Mouse (Mus musculus) T-helper 1 cell (primary cell): Measurements from ENCODE around the gene Olfr304.

ENCODE experiments used
- in situ Hi-C: fragments of 300-600 bp; cut with MboI, MseI; formaldehyde crosslinking; loops from one replicate; pipeline ENCODE4 v1.15.1; 2025; ENCODE audit warnings: high pct_unique_total_duplicates

Gene Olfr304

DNA sequence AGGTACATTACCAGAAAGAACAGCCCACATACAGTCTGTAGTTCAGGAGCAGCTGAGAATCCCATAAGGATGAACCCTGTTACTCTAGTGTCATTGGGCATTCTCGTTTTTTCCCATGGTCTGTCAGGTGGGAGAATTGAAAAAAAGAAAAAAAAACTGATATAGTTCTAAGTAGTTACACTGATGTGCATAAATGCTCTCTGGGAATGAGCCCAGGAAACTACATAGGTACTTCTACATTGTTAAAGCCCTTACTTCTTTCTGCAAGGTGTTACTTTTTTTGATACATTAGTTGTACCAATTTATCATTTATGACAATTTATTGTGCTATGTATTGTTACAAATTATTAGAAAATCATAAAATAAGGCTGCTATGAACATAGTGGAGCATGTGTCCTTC is at the start of gene Olfr304:
Gene Olfr304 (minus strand): TSS at position 101 of the 400 bp plus-strand sequence.
- in situ Hi-C loops = no loop called here

DNA sequence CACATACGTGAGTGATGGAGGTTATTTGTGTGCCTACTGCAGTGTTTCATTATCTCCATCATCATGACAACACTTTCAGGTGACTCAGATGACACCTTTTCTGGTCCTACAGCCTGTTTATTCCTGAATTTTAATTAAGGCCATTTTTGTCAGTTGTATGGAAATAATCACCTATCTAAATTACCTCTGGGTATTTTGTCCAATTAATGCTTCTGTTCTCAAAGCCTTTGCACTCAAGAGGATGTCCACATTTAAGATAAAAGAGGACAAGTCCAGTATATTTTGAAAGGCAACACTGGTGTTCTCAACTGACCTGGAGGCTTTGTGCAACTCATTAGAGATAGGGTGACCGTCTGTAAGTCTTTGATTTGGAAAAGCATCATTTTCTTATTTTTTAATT is 17.1 kb upstream of the Olfr304 start, which contains the start of gene Olfr301:
Gene Olfr301 (plus strand): TSS at position 301 of the 400 bp plus-strand sequence.
- in situ Hi-C loops = no loop called here

DNA sequence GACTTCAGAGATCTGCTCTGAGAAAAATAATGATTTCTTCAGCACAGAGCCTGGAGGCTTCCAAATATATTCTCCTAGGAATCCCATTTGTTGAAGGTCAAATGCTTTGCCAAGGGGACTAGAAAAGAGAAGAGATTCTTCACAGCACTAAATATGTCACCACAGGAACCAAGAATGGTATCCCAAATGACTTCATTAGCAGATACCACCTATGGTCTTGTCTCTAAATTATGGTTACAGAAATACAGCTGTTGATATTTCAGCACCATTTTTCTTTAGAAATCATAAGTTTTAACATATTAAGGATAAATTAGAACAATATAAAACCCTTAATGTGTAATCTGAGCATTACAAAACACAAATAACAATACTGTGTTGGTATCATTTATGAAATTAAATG is 11.2 kb upstream of the Olfr304 start, which contains the start of gene Olfr303:
Gene Olfr303 (minus strand): TSS at position 101 of the 400 bp plus-strand sequence.
- in situ Hi-C loops = no loop called here

DNA sequence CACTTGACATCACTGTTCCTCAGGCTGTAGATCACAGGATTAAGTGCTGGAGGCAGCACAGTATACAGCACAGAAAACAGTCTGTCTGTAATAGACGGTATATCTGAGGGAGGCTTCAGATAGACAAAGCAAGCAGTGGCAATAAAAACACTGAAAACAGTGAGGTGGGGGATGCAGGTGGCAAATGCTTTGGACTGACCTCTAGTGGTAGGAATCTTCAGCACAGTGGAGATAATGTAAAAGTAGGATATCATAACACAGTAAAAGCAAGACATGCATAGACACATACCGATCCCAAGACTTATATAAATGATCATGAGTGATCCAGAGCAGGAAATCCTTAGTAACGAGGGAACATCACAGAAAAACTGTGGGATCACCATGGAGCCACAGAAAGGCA is 689 bp downstream of the Olfr304 start:
- in situ Hi-C loops = no loop called here

DNA sequence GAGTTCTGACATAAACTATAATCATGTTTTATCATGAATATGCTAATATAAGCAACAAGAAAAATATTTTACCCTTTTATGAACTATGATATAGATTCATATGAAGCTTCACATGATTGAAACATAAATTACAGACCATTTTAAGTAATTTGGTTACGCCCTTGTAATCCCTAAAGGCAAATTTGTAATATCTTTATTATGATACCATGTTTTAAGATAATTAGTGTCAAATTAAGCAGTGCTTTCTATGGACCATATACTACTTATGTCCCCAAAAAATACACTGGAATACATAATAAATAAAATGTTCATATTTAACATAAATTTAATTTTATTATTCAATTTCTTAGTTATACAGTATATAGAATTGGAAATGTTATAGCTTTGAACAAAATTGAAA is 19.6 kb downstream of the Olfr304 start, which contains the start of gene Olfr305:
Gene Olfr305 (minus strand): TSS at position 101 of the 400 bp plus-strand sequence.
- in situ Hi-C loops = no loop called here

DNA sequence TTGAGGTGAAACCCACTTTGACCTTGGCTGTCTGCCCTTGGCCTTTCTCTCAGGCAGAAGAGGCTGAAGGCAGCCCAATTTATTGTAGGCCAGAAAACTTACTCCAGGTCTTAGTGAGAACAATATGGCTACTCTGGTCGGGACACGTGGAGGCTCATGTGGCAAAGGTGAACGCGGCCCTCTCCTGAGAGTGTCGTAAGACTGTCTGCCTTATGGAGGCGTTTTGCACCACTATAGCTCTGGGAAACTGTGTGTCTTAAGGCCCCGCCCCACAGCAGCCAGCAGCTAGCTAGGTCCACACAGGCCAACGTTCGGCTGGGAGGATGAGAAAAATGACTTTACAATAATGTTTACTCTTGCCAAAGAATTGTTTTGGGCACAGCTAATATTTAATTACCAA is 40.2 kb downstream of the Olfr304 start:
- in situ Hi-C loops = loop anchor here (10.0 kb wide), 1 partner anchor 659 kb away; no protein-coding TSS in a partner anchor

DNA sequence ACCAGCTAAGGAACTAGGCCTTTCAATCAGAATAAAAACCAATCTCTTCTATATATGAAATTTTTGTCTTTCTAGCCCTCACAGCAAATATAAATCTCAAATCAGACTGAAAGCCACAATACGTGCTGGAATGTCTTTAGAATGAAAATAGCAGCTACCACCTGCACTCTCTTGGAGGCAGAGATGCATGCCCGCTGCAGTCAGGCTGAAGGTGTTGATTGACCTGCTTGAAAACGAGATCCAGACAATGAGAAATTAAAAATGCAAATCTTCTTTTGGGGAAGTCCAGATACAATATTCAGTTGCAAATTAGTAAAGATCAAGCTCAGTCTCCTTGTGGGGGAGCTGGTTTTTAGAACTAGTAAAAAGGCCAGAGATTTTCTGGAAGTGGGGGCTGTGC is 42.2 kb downstream of the Olfr304 start:
- in situ Hi-C loops = loop anchor here (10.0 kb wide), 1 partner anchor 661 kb away; no protein-coding TSS in a partner anchor

DNA sequence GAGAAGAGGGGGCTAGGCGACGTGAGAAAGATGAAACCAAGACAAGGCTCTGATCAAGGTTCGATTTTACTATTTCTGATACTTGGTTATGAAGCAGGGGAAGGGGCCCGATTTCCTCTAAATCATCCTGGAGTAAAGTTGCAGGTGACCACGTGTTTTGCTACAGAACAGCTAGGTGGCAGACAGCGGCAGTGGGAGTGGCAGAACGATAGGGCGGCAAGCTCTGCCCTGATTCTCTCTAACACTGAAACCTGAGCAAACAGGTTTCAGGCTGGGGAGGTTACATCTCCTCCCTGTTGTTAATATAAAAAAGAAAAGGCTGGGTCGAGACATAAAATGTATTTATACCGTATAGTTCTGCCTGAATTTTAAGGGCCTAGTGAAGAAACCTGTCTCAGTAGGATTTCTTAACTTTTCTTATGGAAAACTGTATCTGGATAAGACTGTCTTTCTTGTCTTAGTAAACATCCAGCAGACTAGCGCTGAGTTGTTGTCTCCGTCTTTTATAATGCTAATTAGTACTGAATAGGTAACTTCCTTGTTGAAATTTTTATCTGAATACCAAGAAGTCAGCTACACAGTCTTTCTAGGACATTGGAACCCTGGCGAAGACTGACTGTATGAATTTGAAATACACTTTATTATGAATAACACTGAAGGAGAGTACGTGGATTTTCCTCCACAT is 43.4 kb downstream of the Olfr304 start:
- in situ Hi-C loops = loop anchor here (10.0 kb wide), 1 partner anchor 662 kb away; no protein-coding TSS in a partner anchor

DNA sequence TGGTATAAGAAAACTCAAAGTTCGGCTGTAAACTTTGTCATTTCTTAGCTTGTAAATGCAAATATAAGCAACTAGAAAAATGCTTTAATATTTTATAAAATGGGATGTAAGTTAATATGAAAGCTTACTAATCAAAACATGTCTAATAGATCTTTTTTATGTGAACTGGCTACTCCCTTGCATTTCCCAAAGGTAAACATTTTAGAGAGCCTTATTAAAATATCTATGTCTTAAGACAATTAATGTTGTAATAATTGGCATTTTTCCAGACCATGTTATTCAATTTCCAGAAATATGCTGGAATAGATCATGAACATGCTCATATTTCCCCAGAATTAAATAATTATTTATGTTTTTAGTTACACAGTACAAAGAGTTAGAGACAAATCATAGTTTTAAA is 49.0 kb downstream of the Olfr304 start, which contains the start of gene Olfr307:
Gene Olfr307 (minus strand): TSS at position 101 of the 400 bp plus-strand sequence.
- in situ Hi-C loops = no loop called here
